Mouse (Mus musculus) embryonic facial prominence, embryonic 12.5 days (tissue): ENCODE measurements around the gene Faim. TPM values are rescaled to one million over a fixed set of nuclear protein-coding genes. Genes with fewer than 3 reads are reported as not detected.

Experiments
- polyA plus RNA-seq: library from polyadenylated mRNA; unstranded; fragments of >200 nt; fragmentation: Nextera tagmentation; extraction: Ambion mirVana; gene quantifications from 2 replicates; pipeline ENCODE4 v1.2.1, GENCODE M21; 2016

Faim gene
- polyA plus RNA-seq, 1 experiment from 2014 or later = 56.3 TPM

Other genes starting within 250 kb of the Faim start
- not detected in 2 replicates for gene Prr23a1, start 143.9 kb upstream of the Faim start, polyA plus RNA-seq
- gene Prr23a2, start 129.9 kb upstream of the Faim start, polyA plus RNA-seq = not detected in 2 replicates
- 0.24 TPM in 1 of 2 replicates, not detected in the other for gene Prr23a3, start 121.6 kb upstream of the Faim start, polyA plus RNA-seq
- gene 7420426K07Rik, start 83.3 kb upstream of the Faim start, polyA plus RNA-seq = not detected in 2 replicates
- 11.0 and 14.3 TPM in 2 replicates for gene Foxl2, start 31.1 kb upstream of the Faim start, polyA plus RNA-seq
- gene Gm1123, start 49.3 kb downstream of the Faim start, polyA plus RNA-seq = not detected in 2 replicates
- gene Pik3cb, start 154.2 kb downstream of the Faim start, polyA plus RNA-seq = 2.0 and 2.5 TPM in 2 replicates